Mouse (Mus musculus) neural tube, embryonic 13.5 days (tissue): ENCODE results near the gene Dcaf15. TPM values are rescaled to one million over a fixed set of nuclear protein-coding genes. Genes with fewer than 3 reads are reported as not detected.

ENCODE experiments used
- ATAC-seq: fragments of 200-750 bp; cut with Nextera tagmentation; 2 replicates; pipeline ENCODE4 v1.8.0; 2017; ENCODE audit warnings: low read depth, mild to moderate bottlenecking, moderate TSS enrichment, moderate library complexity
- H3K27ac ChIP-seq: fragments of 300-500 bp; sonication (generic); replicated peaks from 2 replicates; pipeline ENCODE4 v1.5.1; 2015; ENCODE audit warnings: moderate library complexity, mild to moderate bottlenecking, inconsistent platforms
- H3K27me3 ChIP-seq: fragments of 300-500 bp; sonication (generic); 2 replicates; pipeline ENCODE4 v1.6.1; 2015; ENCODE audit warnings: mild to moderate bottlenecking, inconsistent platforms
- H3K36me3 ChIP-seq: fragments of 300-500 bp; sonication (generic); 2 replicates; pipeline ENCODE4 v1.6.1; 2015; ENCODE audit warnings: mild to moderate bottlenecking, inconsistent platforms
- H3K4me1 ChIP-seq: fragments of 300-500 bp; sonication (generic); replicated peaks from 2 replicates; pipeline ENCODE4 v1.6.1; 2015; ENCODE audit warnings: inconsistent platforms
- H3K4me2 ChIP-seq: fragments of 300-500 bp; sonication (generic); 2 replicates; pipeline ENCODE4 v1.6.1; 2015; ENCODE audit warnings: inconsistent platforms, mild to moderate bottlenecking, moderate library complexity
- H3K4me3 ChIP-seq: fragments of 300-500 bp; sonication (generic); 2 replicates; pipeline ENCODE4 v1.5.1; 2015; ENCODE audit warnings: mild to moderate bottlenecking, inconsistent platforms
- H3K9ac ChIP-seq: fragments of 300-500 bp; sonication (generic); 2 replicates; pipeline ENCODE4 v1.6.1; 2015; ENCODE audit warnings: moderate library complexity, mild to moderate bottlenecking, inconsistent platforms
- H3K9me3 ChIP-seq: fragments of 300-500 bp; sonication (generic); 2 replicates; pipeline ENCODE4 v1.6.1; 2016; ENCODE audit warnings: inconsistent platforms
- WGBS: fragments of 180-500 bp; shearing (Covaris S2); methylation state at CpG from one replicate; pipeline ENCODE4 v1.1.7; 2015; 5-methylcytosine and 5-hydroxymethylcytosine counted together
- polyA plus RNA-seq: library from polyadenylated mRNA; unstranded; fragments of >200 nt; fragmentation: Nextera tagmentation; extraction: Ambion mirVana; gene quantifications from 2 replicates; pipeline ENCODE4 v1.2.1, GENCODE M21; 2015

Gene Dcaf15
- polyA plus RNA-seq, 1 experiment from 2014 or later, result 16.8 TPM

DNA sequence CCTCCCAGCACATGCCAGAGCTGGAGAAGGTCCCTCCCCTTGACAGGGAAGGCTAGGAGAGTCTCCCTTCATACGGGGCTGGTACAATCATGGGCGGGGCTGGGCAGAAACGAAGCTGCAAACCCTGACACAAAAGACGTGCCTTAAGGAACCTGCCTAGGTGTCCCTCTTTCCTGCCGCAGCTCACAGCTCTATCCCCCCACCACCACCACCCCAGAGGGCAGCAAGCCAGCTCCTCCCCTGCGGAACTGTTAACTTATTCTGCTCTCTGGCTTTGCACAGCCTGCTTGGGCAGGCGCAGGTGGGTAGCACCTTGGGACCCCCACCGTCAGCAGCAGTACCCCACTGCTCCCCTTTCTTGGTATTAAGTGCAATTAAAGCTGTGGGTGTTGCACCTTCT is 8.5 kb downstream of the Dcaf15 start:
- Histone ChIP-seq H3K4me1 (peaks cover 7% of the 10 kb centered on the region), H3K4me2 (no peak overlapping the region), H3K27ac (no peak overlapping the region), H3K9me3 (no peaks in the 10 kb centered on the region), H3K9ac (no peak overlapping the region), H3K4me3 (no peak overlapping the region), H3K36me3 (peaks cover 98% of the 10 kb centered on the region), H3K27me3 (no peaks in the 10 kb centered on the region)
- WGBS, result 72% methylated on average over 8 of the region's 8 CpGs
- no peak for ATAC-seq

DNA sequence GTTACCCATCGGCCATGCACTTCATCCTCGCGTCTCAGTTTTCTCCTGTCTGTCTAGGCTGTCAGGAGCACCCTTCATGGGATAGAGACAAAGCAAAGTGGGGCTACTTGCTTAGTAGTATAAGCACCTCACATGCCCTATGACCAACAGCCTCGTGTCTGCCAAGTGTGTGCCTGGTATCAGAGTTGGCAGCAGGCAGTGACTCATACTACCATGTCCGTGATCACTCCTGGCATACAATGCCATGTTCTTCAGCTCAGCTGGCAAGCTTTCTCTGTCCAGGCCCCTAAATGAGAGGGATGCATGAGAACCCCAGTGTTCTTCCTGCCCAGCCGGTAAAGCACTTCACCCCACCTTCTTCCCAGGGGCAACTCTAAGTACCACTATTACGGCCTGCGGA is 14.0 kb downstream of the Dcaf15 start:
- Histone ChIP-seq H3K9ac (no peak overlapping the region), H3K4me1 (no peaks in the 10 kb centered on the region), H3K36me3 (peaks cover 97% of the 10 kb centered on the region), H3K4me2 (no peak overlapping the region), H3K27me3 (no peaks in the 10 kb centered on the region), H3K27ac (no peak overlapping the region), H3K9me3 (no peaks in the 10 kb centered on the region), H3K4me3 (no peak overlapping the region)
- ATAC-seq, result no peak
- 94% methylated on average over 8 of the region's 8 CpGs for WGBS

DNA sequence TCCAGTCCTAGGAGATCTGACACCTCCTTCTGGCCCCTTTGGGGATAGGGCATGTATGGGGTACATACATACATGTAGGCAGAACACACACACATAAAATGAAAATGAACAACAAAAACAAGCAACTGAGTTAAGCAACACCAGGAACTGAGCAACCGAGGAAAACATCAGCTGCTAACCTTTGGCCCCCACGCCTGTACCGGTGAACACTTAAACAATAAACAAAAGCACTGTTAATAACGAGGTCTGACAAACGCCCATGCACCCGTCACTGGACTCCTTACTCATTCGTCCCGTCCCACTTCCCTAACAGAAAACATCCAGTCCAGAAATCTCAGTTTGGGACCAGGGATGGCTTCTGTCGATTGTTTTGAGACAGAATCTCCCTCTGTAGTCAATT is 15.3 kb downstream of the Dcaf15 start:
- Histone ChIP-seq H3K36me3 (peaks cover 90% of the 10 kb centered on the region), H3K9me3 (no peaks in the 10 kb centered on the region), H3K9ac (no peak overlapping the region), H3K4me3 (no peak overlapping the region), H3K4me2 (no peak overlapping the region), H3K4me1 (peaks cover 6% of the 10 kb centered on the region), H3K27ac (no peak overlapping the region), H3K27me3 (no peaks in the 10 kb centered on the region)
- WGBS, result 81% methylated on average over 9 of the region's 9 CpGs
- no peak for ATAC-seq

DNA sequence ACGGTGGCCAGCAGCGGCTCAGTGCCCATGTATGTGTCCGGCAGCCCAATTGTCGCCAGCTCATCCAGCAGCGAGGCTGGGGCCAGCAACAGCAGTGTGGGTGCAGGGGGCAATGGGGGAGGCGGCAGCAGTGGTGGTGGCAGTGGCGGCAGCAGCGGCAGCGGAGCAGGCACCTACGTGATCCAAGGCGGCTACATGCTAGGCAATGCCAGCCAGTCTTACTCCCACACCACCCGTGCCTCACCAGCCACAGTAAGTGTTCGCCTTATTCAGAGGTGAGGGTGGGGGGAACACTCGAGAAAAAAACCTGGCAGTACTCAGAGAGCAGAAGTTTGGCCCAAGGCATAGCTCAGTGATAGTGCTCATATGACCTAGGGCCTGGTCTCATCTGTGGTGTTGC is 16.7 kb downstream of the Dcaf15 start:
- Histone ChIP-seq H3K27me3 (no peaks in the 10 kb centered on the region), H3K27ac (no peak overlapping the region), H3K9me3 (no peaks in the 10 kb centered on the region), H3K9ac (no peak overlapping the region), H3K4me1 (peaks cover 12% of the 10 kb centered on the region), H3K4me2 (no peak overlapping the region), H3K36me3 (peaks cover 90% of the 10 kb centered on the region), H3K4me3 (no peak overlapping the region)
- no peak for ATAC-seq
- WGBS, result 98% methylated on average over 14 of the region's 14 CpGs

DNA sequence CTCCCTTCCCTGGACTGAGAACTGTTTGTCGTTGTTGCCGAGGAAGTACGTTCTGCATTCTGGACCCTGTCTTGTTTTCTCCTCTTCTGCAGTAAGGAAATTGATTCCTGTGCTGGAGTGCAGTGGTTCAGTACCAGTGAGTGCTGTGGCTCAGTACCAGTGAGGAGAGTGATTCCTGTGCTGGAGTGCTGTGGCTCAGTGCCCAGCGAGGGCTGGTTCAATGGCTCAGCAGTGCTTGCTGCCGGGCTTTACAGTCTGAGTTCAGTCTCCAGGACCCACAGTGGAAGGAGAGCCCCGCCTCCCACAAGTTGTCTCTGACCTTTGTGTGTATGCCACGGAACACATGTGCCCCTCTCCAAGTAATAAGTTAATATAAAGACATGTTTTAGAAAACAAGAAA is 17.4 kb downstream of the Dcaf15 start:
- H3K27ac ChIP-seq, result no peak overlapping the region
- H3K4me3 ChIP-seq, result no peak overlapping the region
- H3K27me3 ChIP-seq, result no peaks in the 10 kb centered on the region
- no peak overlapping the region for H3K9ac ChIP-seq
- H3K4me2 ChIP-seq, result no peak overlapping the region
- peaks cover 12% of the 10 kb centered on the region for H3K4me1 ChIP-seq
- 90% methylated on average over 7 of the region's 7 CpGs for WGBS
- no peaks in the 10 kb centered on the region for H3K9me3 ChIP-seq
- ATAC-seq, result no peak
- peaks cover 90% of the 10 kb centered on the region for H3K36me3 ChIP-seq

DNA sequence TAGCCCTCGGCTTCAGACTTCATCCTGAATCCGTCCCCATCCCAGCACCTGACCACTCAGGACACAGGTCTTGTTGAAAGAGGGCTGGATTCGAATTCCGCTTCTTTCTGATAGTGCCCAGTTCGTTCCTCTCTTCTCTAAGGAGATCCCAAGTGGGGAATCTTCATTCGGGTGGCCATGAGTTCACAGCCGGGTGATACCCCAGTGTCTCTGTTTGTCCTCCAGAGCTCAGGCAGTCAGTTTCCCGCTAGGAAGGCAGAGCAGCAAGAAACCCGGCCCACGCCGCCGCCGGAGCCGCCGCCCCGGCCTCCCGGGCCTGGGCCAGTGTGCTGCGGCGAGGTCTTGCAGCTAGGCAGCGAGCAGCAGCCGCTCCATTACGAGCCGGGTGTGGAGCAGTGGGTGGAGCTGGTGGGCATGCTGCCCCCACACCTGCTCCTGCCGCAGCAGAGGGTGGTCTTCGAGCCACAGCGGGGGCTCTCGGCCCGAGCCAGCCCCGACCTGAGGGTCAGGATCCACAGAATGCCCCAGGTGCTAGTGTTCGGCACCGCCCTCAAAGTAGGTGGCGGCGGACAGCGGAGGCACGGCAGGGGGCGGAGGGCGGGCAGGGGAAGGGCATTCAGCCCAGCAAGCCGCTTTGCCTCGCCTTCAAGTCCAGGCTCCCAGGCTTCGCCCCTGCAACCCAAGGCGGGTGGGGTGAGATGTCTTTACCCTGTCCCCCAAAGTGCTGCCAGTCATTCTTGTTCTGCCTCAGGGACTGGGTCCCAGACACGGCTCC is 20.0 kb downstream of the Dcaf15 start:
- no peak for ATAC-seq
- H3K9me3 ChIP-seq, result no peaks in the 10 kb centered on the region
- H3K27me3 ChIP-seq, result no peaks in the 10 kb centered on the region
- peaks cover 91% of the 10 kb centered on the region for H3K36me3 ChIP-seq
- H3K4me1 ChIP-seq, result peaks cover 12% of the 10 kb centered on the region
- H3K9ac ChIP-seq, result 0 out of 2 replicates have a peak overlapping the region, but pooled peaks have one; percentile 41
- 0 out of 2 replicates have a peak overlapping the region, but pooled peaks have one; percentile 13 for H3K4me2 ChIP-seq
- 34% methylated on average over 42 of the region's 42 CpGs for WGBS
- no peak overlapping the region for H3K27ac ChIP-seq
- no peak overlapping the region for H3K4me3 ChIP-seq

DNA sequence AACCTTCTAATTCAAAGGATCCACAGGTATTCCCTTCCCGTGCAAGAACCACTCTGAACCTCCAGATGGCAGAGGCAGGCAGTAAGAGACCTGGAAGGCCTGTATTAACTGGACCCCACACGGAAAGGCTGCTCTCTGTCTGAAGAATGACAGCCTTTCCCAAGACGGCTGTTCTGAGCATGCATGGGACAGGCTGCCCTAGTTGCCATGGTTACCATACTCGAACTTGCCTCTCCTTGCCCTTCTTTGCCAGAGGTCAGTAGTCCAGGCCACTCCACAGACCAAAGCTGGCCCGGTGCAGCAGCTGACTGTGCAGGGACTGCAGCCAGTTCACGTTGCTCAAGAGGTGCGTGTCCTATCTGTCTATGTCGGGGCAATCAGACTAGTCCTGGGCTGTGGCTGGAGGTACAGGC is 20.7 kb downstream of the Dcaf15 start:
- peaks cover 12% of the 10 kb centered on the region for H3K4me1 ChIP-seq
- H3K4me2 ChIP-seq, result no peak overlapping the region
- H3K27ac ChIP-seq, result no peak overlapping the region
- H3K4me3 ChIP-seq, result no peak overlapping the region
- 21% methylated on average over 8 of the region's 8 CpGs for WGBS
- peak overlapping the region; percentile 6; the same call in 1 of the 2 replicates for H3K9ac ChIP-seq
- H3K27me3 ChIP-seq, result no peaks in the 10 kb centered on the region
- H3K36me3 ChIP-seq, result peaks cover 91% of the 10 kb centered on the region
- no peaks in the 10 kb centered on the region for H3K9me3 ChIP-seq
- no peak for ATAC-seq

DNA sequence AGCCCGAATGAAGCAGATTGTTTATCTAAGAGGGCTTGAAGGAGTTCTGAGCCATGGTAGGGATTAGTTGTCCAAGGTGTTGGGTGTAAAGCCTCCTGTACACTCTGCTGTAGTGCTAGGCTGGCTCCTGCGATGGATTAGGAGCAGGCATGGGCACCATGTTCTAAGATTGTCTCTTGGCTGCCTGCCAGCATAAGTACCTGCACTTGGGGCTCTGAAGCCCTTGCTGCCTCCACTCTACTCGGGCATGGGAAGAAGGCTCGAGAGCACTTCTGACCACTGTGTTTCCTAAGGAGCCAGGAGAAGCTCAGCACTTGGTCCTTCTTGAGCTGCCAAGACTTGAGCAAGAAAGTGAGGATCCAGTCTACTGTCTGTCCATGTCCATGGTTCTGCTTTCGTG is 25.4 kb downstream of the Dcaf15 start:
- no peak for ATAC-seq
- Histone ChIP-seq H3K27me3 (no peaks in the 10 kb centered on the region), H3K9ac (no peak overlapping the region), H3K4me3 (no peak overlapping the region), H3K4me1 (peaks cover 10% of the 10 kb centered on the region), H3K27ac (no peak overlapping the region), H3K9me3 (no peaks in the 10 kb centered on the region), H3K4me2 (no peak overlapping the region), H3K36me3 (peaks cover 81% of the 10 kb centered on the region)
- 94% methylated on average over 5 of the region's 5 CpGs for WGBS

DNA sequence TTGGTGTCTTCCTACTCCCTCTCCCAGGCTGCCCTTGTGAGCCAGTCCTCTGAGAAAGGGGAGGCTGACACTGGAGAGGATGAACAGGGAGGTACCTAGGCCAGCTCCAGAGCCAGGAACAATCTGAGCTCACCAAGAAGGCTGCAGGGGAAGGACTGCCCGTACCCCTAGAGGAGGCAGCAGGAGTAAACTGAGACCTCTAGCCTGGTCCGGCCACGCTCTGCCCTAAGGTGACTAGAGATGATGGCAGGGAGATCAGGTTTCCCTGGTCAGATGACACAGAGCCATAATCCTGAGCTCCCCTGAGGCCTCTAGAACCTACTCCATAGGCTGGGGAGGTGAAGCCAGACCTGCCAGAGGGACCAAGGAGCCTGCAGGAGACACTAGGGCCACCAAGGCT is 27.7 kb downstream of the Dcaf15 start:
- no peak overlapping the region for H3K4me2 ChIP-seq
- no peak overlapping the region for H3K4me3 ChIP-seq
- H3K9ac ChIP-seq, result no peak overlapping the region
- H3K27me3 ChIP-seq, result no peaks in the 10 kb centered on the region
- H3K36me3 ChIP-seq, result peaks cover 58% of the 10 kb centered on the region
- H3K27ac ChIP-seq, result no peak overlapping the region
- H3K9me3 ChIP-seq, result no peaks in the 10 kb centered on the region
- H3K4me1 ChIP-seq, result peaks cover 27% of the 10 kb centered on the region
- 73% methylated on average over 3 of the region's 3 CpGs for WGBS
- ATAC-seq, result no peak

DNA sequence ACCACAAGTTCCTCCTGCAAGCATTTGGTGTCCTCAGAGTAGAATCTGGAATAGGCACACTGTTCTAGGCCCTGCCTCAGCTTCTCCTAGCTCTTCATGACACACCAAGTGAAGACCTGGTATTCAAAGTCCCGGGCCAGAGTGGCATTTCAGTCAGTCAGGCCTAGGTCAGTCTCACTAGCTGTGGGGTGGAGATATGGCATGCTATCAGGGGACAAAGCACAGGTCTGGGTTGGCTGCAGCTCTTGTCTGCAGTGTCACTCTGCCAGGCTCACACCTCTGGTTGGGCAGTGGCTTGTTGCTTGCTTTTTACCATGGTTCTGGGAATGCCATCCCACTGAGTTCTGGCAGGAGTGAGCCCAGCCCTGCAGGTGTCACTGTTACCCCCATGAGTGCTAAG is 28.2 kb downstream of the Dcaf15 start:
- Histone ChIP-seq H3K4me2 (no peak overlapping the region), H3K36me3 (peaks cover 55% of the 10 kb centered on the region), H3K9me3 (no peaks in the 10 kb centered on the region), H3K4me1 (peaks cover 32% of the 10 kb centered on the region), H3K4me3 (no peak overlapping the region), H3K27me3 (no peaks in the 10 kb centered on the region), H3K27ac (no peak overlapping the region), H3K9ac (no peak overlapping the region)
- 88% methylated on average over 1 of the region's 1 CpGs for WGBS
- no peak for ATAC-seq

DNA sequence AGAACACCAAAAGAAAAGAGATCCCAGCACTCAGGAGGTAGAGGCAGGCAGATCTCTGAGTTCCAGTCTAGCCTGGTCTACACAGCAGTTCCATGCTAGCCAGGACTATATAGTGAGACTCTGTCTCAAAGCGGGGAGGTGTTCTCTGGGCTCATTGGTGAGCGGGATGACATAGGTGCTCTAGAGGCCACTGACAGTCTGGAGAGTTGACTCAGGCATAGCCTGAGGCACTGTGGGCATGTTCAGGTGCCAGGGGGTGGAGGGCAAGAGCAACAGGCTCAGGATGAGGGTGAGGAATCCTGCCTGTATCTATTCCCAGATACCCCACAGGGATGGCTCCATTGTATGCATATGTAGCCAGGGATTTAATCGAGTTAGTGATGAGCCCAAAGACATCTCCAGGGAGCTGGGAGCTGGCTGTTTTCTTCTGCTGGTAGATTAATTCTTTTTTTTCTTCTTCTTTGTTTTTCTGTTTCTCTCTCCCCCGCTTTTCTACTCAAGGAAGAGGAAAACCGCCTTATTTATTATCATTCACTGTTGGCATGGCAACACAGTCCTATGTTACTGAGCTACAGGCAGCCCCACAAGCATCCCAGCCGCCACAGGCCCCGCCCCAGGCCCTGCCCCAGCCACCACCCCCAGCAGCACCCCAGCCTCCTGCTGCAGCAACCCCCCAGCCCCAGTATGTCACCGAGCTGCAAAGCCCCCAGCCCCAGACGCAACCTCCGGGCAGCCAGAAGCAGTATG is 31.2 kb downstream of the Dcaf15 start:
- WGBS, result 35% methylated on average over 10 of the region's 10 CpGs
- Histone ChIP-seq H3K4me3 (no peak overlapping the region), H3K27ac (peak overlapping the region; percentile 77), H3K4me1 (peaks cover 60% of the 10 kb centered on the region), H3K36me3 (peaks cover 27% of the 10 kb centered on the region), H3K4me2 (no peak overlapping the region), H3K9ac (peak overlapping the region; percentile 53), H3K27me3 (no peaks in the 10 kb centered on the region), H3K9me3 (no peaks in the 10 kb centered on the region)
- 0 out of 2 replicates have a peak, but pooled peaks have one; percentile 45 for ATAC-seq

DNA sequence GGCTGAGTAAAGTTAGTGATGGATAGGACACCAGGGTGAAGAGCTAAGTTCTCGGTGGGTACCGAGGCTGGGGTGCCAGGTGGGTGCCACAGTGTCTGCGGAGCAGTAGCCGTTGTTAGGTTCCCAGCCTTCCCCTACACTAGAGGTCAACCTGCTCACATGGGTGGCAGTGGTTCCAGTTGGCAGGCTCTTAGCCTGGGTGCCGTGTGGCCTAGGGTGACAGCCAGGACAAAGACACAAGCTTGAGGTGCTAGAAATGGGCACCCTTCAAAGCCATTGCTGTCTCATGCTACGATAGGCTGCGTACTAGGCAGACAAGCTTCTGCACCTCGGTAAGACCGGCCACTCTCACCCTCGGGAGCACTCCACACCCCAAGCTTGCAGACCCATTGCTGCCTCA is 32.2 kb downstream of the Dcaf15 start:
- peaks cover 71% of the 10 kb centered on the region for H3K4me1 ChIP-seq
- no peak overlapping the region for H3K4me3 ChIP-seq
- H3K36me3 ChIP-seq, result peaks cover 26% of the 10 kb centered on the region
- WGBS, result 88% methylated on average over 10 of the region's 10 CpGs
- H3K27me3 ChIP-seq, result no peaks in the 10 kb centered on the region
- H3K9ac ChIP-seq, result 0 out of 2 replicates have a peak overlapping the region, but pooled peaks have one; percentile 9
- H3K4me2 ChIP-seq, result no peak overlapping the region
- ATAC-seq, result no peak
- 0 out of 2 replicates have a peak overlapping the region, but pooled peaks have one; percentile 77 for H3K27ac ChIP-seq
- no peaks in the 10 kb centered on the region for H3K9me3 ChIP-seq
